Mouse (Mus musculus) neural tube, postnatal 0 days (tissue): ENCODE results near the gene Cops7a. TPM values are rescaled to one million over a fixed set of nuclear protein-coding genes. Genes with fewer than 3 reads are reported as not detected.

Source experiments
- polyA plus RNA-seq: library from polyadenylated mRNA; unstranded; fragments of >200 nt; fragmentation: Nextera tagmentation; extraction: Ambion mirVana; gene quantifications from 2 replicates; pipeline ENCODE4 v1.2.1, GENCODE M21; 2015

Cops7a gene
- 111 and 114 TPM in 2 replicates for polyA plus RNA-seq

GRCm38 (mm10) chr6:124965088-124965719 lies at the start of gene Cops7a:
Cops7a (minus strand) TSS chr6:124965538.

GRCm38 (mm10) chr6:125009129-125009180 lies 43.6 kb upstream of the Cops7a start, which contains the start of gene Zfp384:
Zfp384 (plus strand) TSS chr6:125009145.

GRCm38 (mm10) chr6:124996551-124997501 lies 31.5 kb upstream of the Cops7a start, which contains the start of gene Pianp:
Pianp (plus strand) TSS chr6:124996694.

GRCm38 (mm10) chr6:124930754-124931524 lies 34.4 kb downstream of the Cops7a start, which contains the start of gene Mlf2:
Mlf2 (plus strand) TSS chr6:124931386.

GRCm38 (mm10) chr6:124919695-124920317 lies 45.5 kb downstream of the Cops7a start, which contains the start of gene Ptms:
Ptms (minus strand) TSS chr6:124920103.

GRCm38 (mm10) chr6:124911533-124912218 lies 53.7 kb downstream of the Cops7a start, which contains the start of gene Lag3:
Lag3 (minus strand) TSS chr6:124911705.

Other genes starting within 250 kb of the Cops7a start
- 5.6 and 6.0 TPM in 2 replicates for gene Ptpn6, start 226.8 kb downstream of the Cops7a start, polyA plus RNA-seq
- gene Grcc10, start 224.2 kb downstream of the Cops7a start, polyA plus RNA-seq = 676 and 680 TPM in 2 replicates
- not detected in 2 replicates for gene Gm45234, start 209.5 kb downstream of the Cops7a start, polyA plus RNA-seq
- 26.7 and 29.5 TPM in 2 replicates for gene Atn1, start 209.0 kb downstream of the Cops7a start, polyA plus RNA-seq
- 305 and 307 TPM in 2 replicates for gene Eno2, start 195.9 kb downstream of the Cops7a start, polyA plus RNA-seq
- gene Lrrc23, start 185.8 kb downstream of the Cops7a start, polyA plus RNA-seq = 2.4 and 3.0 TPM in 2 replicates
- gene Spsb2, start 156.9 kb downstream of the Cops7a start, polyA plus RNA-seq = 10.3 and 10.9 TPM in 2 replicates
- gene Tpi1, start 151.2 kb downstream of the Cops7a start, polyA plus RNA-seq = 467 and 484 TPM in 2 replicates
- gene Usp5, start 136.1 kb downstream of the Cops7a start, polyA plus RNA-seq = 154 and 171 TPM in 2 replicates
- 18.2 and 21.2 TPM in 2 replicates for gene Cdca3, start 136.0 kb downstream of the Cops7a start, polyA plus RNA-seq
- gene Gnb3, start 125.3 kb downstream of the Cops7a start, polyA plus RNA-seq = 0.22 and 0.38 TPM in 2 replicates
- 16.8 and 19.6 TPM in 2 replicates for gene P3h3, start 107.8 kb downstream of the Cops7a start, polyA plus RNA-seq
- gene Gpr162, start 101.6 kb downstream of the Cops7a start, polyA plus RNA-seq = 35.3 and 42.6 TPM in 2 replicates
- gene Cd4, start 77.3 kb downstream of the Cops7a start, polyA plus RNA-seq = 0.15 TPM in 1 of 2 replicates, not detected in the other
- 3.1 and 5.2 TPM in 2 replicates for gene Lag3, start 53.8 kb downstream of the Cops7a start, polyA plus RNA-seq
- gene Ptms, start 45.4 kb downstream of the Cops7a start, polyA plus RNA-seq = 932 TPM in 2 replicates
- gene Mlf2, start 34.2 kb downstream of the Cops7a start, polyA plus RNA-seq = 685 and 704 TPM in 2 replicates
- gene Pianp, start 31.2 kb upstream of the Cops7a start, polyA plus RNA-seq = 80.9 and 95.2 TPM in 2 replicates
- 13.6 and 13.7 TPM in 2 replicates for gene Zfp384, start 43.6 kb upstream of the Cops7a start, polyA plus RNA-seq
- 91.2 and 93.6 TPM in 2 replicates for gene Ing4, start 74.2 kb upstream of the Cops7a start, polyA plus RNA-seq
- gene Acrbp, start 84.2 kb upstream of the Cops7a start, polyA plus RNA-seq = 18.7 and 19.3 TPM in 2 replicates
- 0.71 and 0.94 TPM in 2 replicates for gene Lpar5, start 102.4 kb upstream of the Cops7a start, polyA plus RNA-seq
- gene Chd4, start 130.4 kb upstream of the Cops7a start, polyA plus RNA-seq = 90.4 and 92.6 TPM in 2 replicates
- 37.5 and 39.7 TPM in 2 replicates for gene Nop2, start 166.4 kb upstream of the Cops7a start, polyA plus RNA-seq
- 24.5 and 27.5 TPM in 2 replicates for gene Iffo1, start 179.7 kb upstream of the Cops7a start, polyA plus RNA-seq
- gene Gapdh, start 200.9 kb upstream of the Cops7a start, polyA plus RNA-seq = 1,880 and 2,030 TPM in 2 replicates
- 17.6 and 23.0 TPM in 2 replicates for gene Ncapd2, start 226.2 kb upstream of the Cops7a start, polyA plus RNA-seq
- gene Mrpl51, start 226.3 kb upstream of the Cops7a start, polyA plus RNA-seq = 166 and 188 TPM in 2 replicates